In the genomic region with DNA sequence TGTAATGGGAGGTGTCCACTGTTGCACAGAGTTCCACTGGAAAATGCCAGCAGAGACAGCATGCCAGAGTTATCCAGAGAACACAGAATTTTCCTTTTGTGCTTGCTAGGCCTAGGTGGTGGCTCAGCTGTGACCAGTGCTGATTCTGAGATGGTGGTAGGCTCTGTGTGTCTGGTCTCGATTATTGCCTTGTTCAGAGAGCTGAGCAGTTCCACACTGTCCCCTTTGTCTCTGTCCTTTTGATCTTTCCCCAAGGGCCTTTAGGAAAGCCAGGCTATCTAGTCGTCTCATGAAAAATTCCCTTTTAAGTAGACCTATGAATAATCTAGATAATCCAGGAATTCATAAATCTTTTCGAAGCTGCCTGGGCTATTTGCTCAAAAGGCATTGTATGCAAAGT, we compare ENCODE assay signal across 22 mouse cellular contexts.
"Had no signal": no experiment of that assay in that cellular context is flagged by ENCODE, and none has a peak within 500 bp of the region (broad histone marks: within the 10 kb centered on the region; RNA-seq: fewer than 3 reads in every experiment).

No protein-coding gene starts in this region.

- H3K4me1 ChIP-seq: kidney, embryonic 15.5 days; liver, embryonic 12.5 days; liver, embryonic 15.5 days; lung, embryonic 15.5 days; megakaryocyte, embryonic 14.5 days; neural tube, embryonic 12.5 days; neural tube, embryonic 15.5 days had no signal

- H3K4me3 ChIP-seq: kidney, embryonic 15.5 days; limb, embryonic 10.5 days; limb, embryonic 13.5 days; liver, embryonic 12.5 days; liver, embryonic 15.5 days; lung, embryonic 15.5 days; megakaryocyte, embryonic 14.5 days; neural tube, embryonic 12.5 days; neural tube, embryonic 15.5 days had no signal

- H3K4me2 ChIP-seq: kidney, embryonic 15.5 days; limb, embryonic 13.5 days; liver, embryonic 12.5 days; liver, embryonic 15.5 days; lung, embryonic 15.5 days; neural tube, embryonic 12.5 days; neural tube, embryonic 15.5 days had no signal

- H3K27ac ChIP-seq: kidney, embryonic 15.5 days; limb, embryonic 10.5 days; limb, embryonic 13.5 days; liver, embryonic 12.5 days; liver, embryonic 15.5 days; lung, embryonic 15.5 days; neural tube, embryonic 12.5 days; neural tube, embryonic 15.5 days; stomach, postnatal 0 days had no signal

- H3K36me3 ChIP-seq: kidney, embryonic 15.5 days; limb, embryonic 10.5 days; limb, embryonic 13.5 days; liver, embryonic 12.5 days; liver, embryonic 15.5 days; lung, embryonic 15.5 days; neural tube, embryonic 12.5 days; neural tube, embryonic 15.5 days had no signal

- H3K9ac ChIP-seq: kidney, embryonic 15.5 days; limb, embryonic 13.5 days; liver, embryonic 12.5 days; liver, embryonic 15.5 days; lung, embryonic 15.5 days; neural tube, embryonic 12.5 days; neural tube, embryonic 15.5 days had no signal

- H3K9me3 ChIP-seq: kidney, embryonic 15.5 days; limb, embryonic 10.5 days; limb, embryonic 13.5 days; liver, embryonic 12.5 days; liver, embryonic 15.5 days; lung, embryonic 15.5 days; megakaryocyte, embryonic 14.5 days; neural tube, embryonic 12.5 days; neural tube, embryonic 15.5 days had no signal

- H3K27me3 ChIP-seq: liver, embryonic 12.5 days; liver, embryonic 15.5 days; neural tube, embryonic 12.5 days had no signal

- DNase-seq: kidney, adult 8-10 months; kidney, postnatal 10 days; kidney, postnatal 36 days; liver; lung, adult 18-20 months; right cerebral cortex, adult 18-20 months; right cerebral cortex, postnatal 14 days; right cerebral cortex, postnatal 4 days; thymus, adult 2 months; thymus, postnatal 14 days; thymus, postnatal 4 days had no signal

- ATAC-seq: intestine, postnatal 0 days; liver, embryonic 12.5 days had no signal
